Mouse (Mus musculus): ENCODE measurements at regions not wholly inside any gene's neighbourhood (a gene's known extent, or its start where the extent isn't known, plus 50 kb on each side); places are given as distances from the start of the nearest gene placed in this dataset.

- DNase-seq = no peak
Measured at GRCm38 (mm10) chr8:31749974-31750373, 1678.5 kb upstream of the 5930422O12Rik start.

GRCm38 (mm10) chr8:31750482-31751126 is 1677.9 kb upstream of the 5930422O12Rik start:
- no peak for DNase-seq

GRCm38 (mm10) chr8:31755737-31756136 is 1672.8 kb upstream of the 5930422O12Rik start:
- DNase-seq = no peak

- DNase-seq = no peak
Measured at GRCm38 (mm10) chr8:31762091-31762490, 1666.4 kb upstream of the 5930422O12Rik start.
